Mouse (Mus musculus): Measurements from ENCODE around the gene Atp2a2.

- TF ChIP-seq POLR2A (IDR thresholded peaks at IDR 0.05; ENCODE audit: low read depth, low read length) (no peak), CTCF (IDR thresholded peaks at IDR 0.05; ENCODE audit: extremely low read depth, insufficient read length, insufficient replicate concordance, low read depth, low read length) (no peak)
These were observed 70.8 kb downstream of the Atp2a2 start for GRCm38 (mm10) chr5:122431221-122431620.
